9 mouse cellular contexts compared by ENCODE assay signal in genomic region chr8:117339958-117340651, GRCm38 (mm10).
DNase-seq lines count a peak whose midpoint lies in the region; ATAC-seq and TF ChIP-seq lines count a peak whose summit lies in the region.
"Had no signal": no experiment of that assay in that cellular context is flagged by ENCODE, and none has a peak within 500 bp of the region (broad histone marks: within the 10 kb centered on the region; RNA-seq: fewer than 3 reads in every experiment).

No protein-coding gene starts in this region.

- H3K4me3 ChIP-seq in kidney, postnatal 0 days (replicated peaks; ENCODE audit: low read depth, low read length) = no peak overlapping the region
- 0 out of 2 replicates have a peak overlapping the region, but pooled peaks have one; percentile 0 for H3K4me3 ChIP-seq in brown adipose tissue, adult 24 weeks (ENCODE audit: insufficient read depth, low read depth, low read length)
- H3K4me3 ChIP-seq in liver, embryonic 12.5 days = no peak overlapping the region
- H3K4me3 ChIP-seq in midbrain, embryonic 10.5 days = no peak overlapping the region
- H3K4me3 ChIP-seq: hindbrain, embryonic 15.5 days had no signal

- no peaks in the 10 kb centered on the region for H3K36me3 ChIP-seq in kidney, postnatal 0 days (ENCODE audit: insufficient read depth, low read length)
- no peaks in the 10 kb centered on the region for H3K36me3 ChIP-seq in liver, embryonic 12.5 days
- H3K36me3 ChIP-seq in midbrain, embryonic 10.5 days = no peaks in the 10 kb centered on the region
- H3K36me3 ChIP-seq: hindbrain, embryonic 15.5 days had no signal

- H3K27me3 ChIP-seq in kidney, postnatal 0 days (ENCODE audit: insufficient read depth, low read length) = no peaks in the 10 kb centered on the region
- no peaks in the 10 kb centered on the region for H3K27me3 ChIP-seq in liver, embryonic 12.5 days (replicated peaks)
- H3K27me3 ChIP-seq in midbrain, embryonic 10.5 days (ENCODE audit: low read depth, poor library complexity, severe bottlenecking) = no peaks in the 10 kb centered on the region
- H3K27me3 ChIP-seq: hindbrain, embryonic 15.5 days had no signal

- ATAC-seq in kidney, postnatal 0 days (replicated peaks; ENCODE audit: low FRiP score, low read depth) = no peak
- no peak for ATAC-seq in liver, embryonic 12.5 days

- H3K9me3 ChIP-seq in kidney, postnatal 0 days (replicated peaks; ENCODE audit: low read length) = no peaks in the 10 kb centered on the region
- no peaks in the 10 kb centered on the region for H3K9me3 ChIP-seq in liver, embryonic 12.5 days (replicated peaks)
- H3K9me3 ChIP-seq in midbrain, embryonic 10.5 days (replicated peaks) = no peaks in the 10 kb centered on the region
- H3K9me3 ChIP-seq: hindbrain, embryonic 15.5 days had no signal

- TF ChIP-seq CTCF in kidney, postnatal 0 days (IDR thresholded peaks at IDR 0.05; ENCODE audit: low read depth) = no peak; the same call in 1 of the 2 replicates

- peaks cover 42% of the 10 kb centered on the region for H3K4me1 ChIP-seq in kidney, postnatal 0 days (replicated peaks; ENCODE audit: insufficient read depth, low read length)
- peaks cover 48% of the 10 kb centered on the region for H3K4me1 ChIP-seq in brown adipose tissue, adult 24 weeks (ENCODE audit: control insufficient read depth, insufficient read depth, insufficient read length, low read length)
- H3K4me1 ChIP-seq in liver, embryonic 12.5 days = peaks cover 97% of the 10 kb centered on the region
- peaks cover 45% of the 10 kb centered on the region for H3K4me1 ChIP-seq in midbrain, embryonic 10.5 days

- no peak for DNase-seq in kidney, postnatal 0 days (ENCODE audit: low spot score)
- DNase-seq in kidney, postnatal 14 days = no peak
- peak; percentile 70 to 72 for DNase-seq in spleen, postnatal 36 days (ENCODE audit: low spot score in 2 of 2)
- no peak for DNase-seq in right cerebral cortex, postnatal 4 days
- DNase-seq in cerebellum, adult 9-11 months = no peak
- no peak for DNase-seq in midbrain, embryonic 10.5 days (ENCODE audit: low spot score)

- peak overlapping the region; percentile 67 for H3K27ac ChIP-seq in kidney, postnatal 0 days
- H3K27ac ChIP-seq in brown adipose tissue, adult 24 weeks (replicated peaks; ENCODE audit: low read depth, low read length) = 0 out of 2 replicates have a peak overlapping the region, but pooled peaks have one; percentile 0
- H3K27ac ChIP-seq in liver, embryonic 12.5 days = peak overlapping the region; percentile 74; the same call in 1 of the 2 replicates
- no peak overlapping the region for H3K27ac ChIP-seq in midbrain, embryonic 10.5 days (replicated peaks)
- H3K27ac ChIP-seq: hindbrain, embryonic 15.5 days had no signal

- H3K4me2 ChIP-seq in kidney, postnatal 0 days (ENCODE audit: low read length) = peak overlapping the region; percentile 27
- H3K4me2 ChIP-seq in liver, embryonic 12.5 days = peak overlapping the region; percentile 46
- H3K4me2 ChIP-seq: hindbrain, embryonic 15.5 days had no signal

- H3K9ac ChIP-seq in kidney, postnatal 0 days (ENCODE audit: low read depth, low read length) = 0 out of 2 replicates have a peak overlapping the region, but pooled peaks have one; percentile 18
- 0 out of 2 replicates have a peak overlapping the region, but pooled peaks have one; percentile 28 for H3K9ac ChIP-seq in liver, embryonic 12.5 days
- H3K9ac ChIP-seq: hindbrain, embryonic 15.5 days had no signal

- WGBS in kidney, postnatal 0 days = 34% methylated on average over 12 of the region's 12 CpGs
- WGBS in liver, embryonic 12.5 days (ENCODE audit: insufficient replicate concordance) = 16% methylated on average over 12 of the region's 12 CpGs
- 43% methylated on average over 11 of the region's 12 CpGs for WGBS in midbrain, embryonic 10.5 days

Comparison
In these comparisons a context has a peak if more than half of its experiments do, and no peak if none do; other contexts are left out.
1. DNase-seq: peak in spleen, postnatal 36 days (2 of 2); none in kidney, postnatal 0 days (single experiment), kidney, postnatal 14 days (single experiment), right cerebral cortex, postnatal 4 days (single experiment), cerebellum, adult 9-11 months (single experiment) and midbrain, embryonic 10.5 days (single experiment).